Mouse (Mus musculus): ENCODE data around the gene Col26a1. TPM values are rescaled to one million over a fixed set of nuclear protein-coding genes. Genes with fewer than 3 reads are reported as not detected.
A peak's percentile ranks its signal among the peaks of the same experiment; 100 is the strongest.

Col26a1 gene
- polyA plus RNA-seq, 1 experiment: 134 TPM

GRCm38 (mm10) chr5:136918655-136919472, 35.9 kb upstream of the Col26a1 start:
- H3K36me3 ChIP-seq (ENCODE audit: control insufficient read depth, insufficient read depth, low read length): peaks cover 12% of the 10 kb centered on the region
- no peaks in the 10 kb centered on the region for H3K27me3 ChIP-seq (ENCODE audit: control insufficient read depth, insufficient read depth, low read length)
- peaks cover 10% of the 10 kb centered on the region for H3K4me1 ChIP-seq (ENCODE audit: control insufficient read depth, insufficient read depth, low read length)
- peak overlapping the region; percentile 91 for H3K4me3 ChIP-seq (ENCODE audit: control insufficient read depth, low read depth, low read length)
- TF ChIP-seq POLR2A (IDR thresholded peaks at IDR 0.05; ENCODE audit: control insufficient read depth, low read depth, low read length) (peak; percentile 81; the same call in 1 of the 2 replicates), CTCF (IDR thresholded peaks at IDR 0.05; ENCODE audit: control insufficient read depth, insufficient read depth, insufficient replicate concordance, low read depth, low read length) (no peak)
- peak overlapping the region; percentile 98 for H3K27ac ChIP-seq (ENCODE audit: control insufficient read depth, insufficient read depth, low read depth, low read length)

DNA sequence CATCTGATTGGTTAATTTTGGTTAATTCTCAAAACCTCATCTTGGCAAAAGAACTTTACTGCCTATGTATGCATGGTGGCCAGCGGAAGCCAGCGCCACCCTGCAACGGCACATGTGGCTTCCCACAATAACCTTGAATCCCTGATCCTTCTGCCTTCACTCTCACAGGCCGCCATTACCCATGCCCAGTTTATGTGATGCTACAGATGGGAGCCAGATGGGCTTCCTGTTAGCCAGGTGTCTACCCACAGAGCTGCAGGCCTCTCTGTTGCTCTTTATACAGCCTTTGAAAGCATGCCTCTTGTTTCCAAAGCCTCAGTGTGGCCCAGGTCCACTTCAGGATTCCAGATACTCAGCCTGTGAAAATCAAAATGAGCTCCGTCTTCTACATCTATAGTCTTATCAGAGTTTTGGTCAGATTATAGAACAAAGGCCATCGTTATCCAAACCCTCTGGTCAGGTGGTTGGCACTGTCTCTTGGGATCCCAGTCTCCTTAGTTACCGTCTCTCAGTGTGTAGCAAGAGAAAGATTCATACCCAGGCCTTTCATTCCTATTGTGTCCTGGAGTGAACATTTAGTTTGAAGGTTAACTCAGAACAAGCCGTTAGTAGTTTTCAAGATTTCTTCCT, 34.7 kb upstream of the Col26a1 start:
- TF ChIP-seq POLR2A (IDR thresholded peaks at IDR 0.05; ENCODE audit: control insufficient read depth, low read depth, low read length): no peak
- TF ChIP-seq CTCF (IDR thresholded peaks at IDR 0.05; ENCODE audit: control insufficient read depth, insufficient read depth, insufficient replicate concordance, low read depth, low read length): no peak
- H3K27me3 ChIP-seq (ENCODE audit: control insufficient read depth, insufficient read depth, low read length): no peaks in the 10 kb centered on the region
- H3K4me3 ChIP-seq (ENCODE audit: control insufficient read depth, low read depth, low read length): peak overlapping the region; percentile 73
- H3K27ac ChIP-seq (ENCODE audit: control insufficient read depth, insufficient read depth, low read depth, low read length): peak overlapping the region; percentile 16; the same call in 1 of the 2 replicates
- H3K4me1 ChIP-seq (ENCODE audit: control insufficient read depth, insufficient read depth, low read length): peaks cover 6% of the 10 kb centered on the region
- H3K36me3 ChIP-seq (ENCODE audit: control insufficient read depth, insufficient read depth, low read length): peaks cover 8% of the 10 kb centered on the region

DNA sequence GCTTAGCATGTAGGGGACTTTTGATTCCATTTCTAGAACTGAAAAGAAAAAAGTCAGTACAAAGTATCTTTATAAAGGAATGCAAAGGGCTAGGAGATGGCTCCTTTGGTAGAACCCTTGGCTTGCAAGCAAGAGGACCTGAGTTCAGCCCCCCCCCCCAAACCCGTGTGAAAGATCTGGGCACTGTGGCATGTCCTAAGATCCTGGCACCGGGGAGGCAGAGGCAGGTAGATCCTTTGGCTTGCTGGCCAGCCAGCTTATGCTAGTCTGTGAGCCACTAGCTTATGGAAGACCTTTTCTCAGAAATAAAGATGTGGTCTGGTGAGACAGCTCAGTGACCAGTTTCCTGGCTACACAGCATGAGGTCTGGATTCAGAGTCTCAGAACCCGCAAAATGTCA, 31.2 kb upstream of the Col26a1 start:
- Histone ChIP-seq H3K4me1 (ENCODE audit: control insufficient read depth, insufficient read depth, low read length) (no peaks in the 10 kb centered on the region; the same call in 1 of the 2 replicates), H3K4me3 (ENCODE audit: control insufficient read depth, low read depth, low read length) (no peak overlapping the region), H3K27me3 (ENCODE audit: control insufficient read depth, insufficient read depth, low read length) (no peaks in the 10 kb centered on the region), H3K36me3 (ENCODE audit: control insufficient read depth, insufficient read depth, low read length) (no peaks in the 10 kb centered on the region; the same call in none of the 2 replicates), H3K27ac (ENCODE audit: control insufficient read depth, insufficient read depth, low read depth, low read length) (no peak overlapping the region)
- no peak for TF ChIP-seq CTCF (IDR thresholded peaks at IDR 0.05; ENCODE audit: control insufficient read depth, insufficient read depth, insufficient replicate concordance, low read depth, low read length)

- H3K27me3 ChIP-seq (ENCODE audit: control insufficient read depth, insufficient read depth, low read length): no peaks in the 10 kb centered on the region
- peak within 1 kb of the TSS; percentile 95 for H3K27ac ChIP-seq (ENCODE audit: control insufficient read depth, insufficient read depth, low read depth, low read length)
- no peaks in the 10 kb centered on the region; the same call in none of the 2 replicates for H3K4me1 ChIP-seq (ENCODE audit: control insufficient read depth, insufficient read depth, low read length)
- H3K4me3 ChIP-seq (ENCODE audit: control insufficient read depth, low read depth, low read length): peak within 1 kb of the TSS; percentile 100
- TF ChIP-seq POLR2A (IDR thresholded peaks at IDR 0.05; ENCODE audit: control insufficient read depth, low read depth, low read length): peak; percentile 93
- TF ChIP-seq CTCF (IDR thresholded peaks at IDR 0.05; ENCODE audit: control insufficient read depth, insufficient read depth, insufficient replicate concordance, low read depth, low read length): no peak
- H3K36me3 ChIP-seq (ENCODE audit: control insufficient read depth, insufficient read depth, low read length): no peaks in the 10 kb centered on the region
Measured at GRCm38 (mm10) chr5:136907991-136908857, 25.2 kb upstream of the Col26a1 start, which contains the start of gene Ift22. Ift22 (plus strand) TSS chr5:136908150.

DNA sequence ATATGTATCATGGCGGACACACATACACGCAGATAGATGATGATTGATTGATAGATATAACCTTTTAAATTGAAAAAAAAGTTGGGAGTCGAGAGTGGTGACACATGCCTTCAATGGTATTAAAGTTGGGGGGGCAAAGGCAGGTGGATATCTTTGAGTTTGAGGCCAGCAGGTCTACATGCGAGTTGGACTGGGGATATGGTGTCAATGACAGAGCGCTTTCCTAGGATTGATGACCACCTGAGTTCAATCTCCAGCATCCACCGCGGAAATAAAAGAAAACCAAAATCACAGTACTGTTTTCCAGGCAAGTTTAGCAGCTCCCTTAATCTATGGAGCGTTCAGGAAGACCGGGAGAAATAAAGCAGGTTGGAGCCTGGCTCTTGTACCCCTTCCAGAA, 24.6 kb upstream of the Col26a1 start:
- TF ChIP-seq CTCF (IDR thresholded peaks at IDR 0.05; ENCODE audit: control insufficient read depth, insufficient read depth, insufficient replicate concordance, low read depth, low read length) (no peak), POLR2A (IDR thresholded peaks at IDR 0.05; ENCODE audit: control insufficient read depth, low read depth, low read length) (no peak)
- Histone ChIP-seq H3K4me1 (ENCODE audit: control insufficient read depth, insufficient read depth, low read length) (no peaks in the 10 kb centered on the region; the same call in none of the 2 replicates), H3K27ac (ENCODE audit: control insufficient read depth, insufficient read depth, low read depth, low read length) (peak overlapping the region; percentile 79), H3K36me3 (ENCODE audit: control insufficient read depth, insufficient read depth, low read length) (no peaks in the 10 kb centered on the region), H3K4me3 (ENCODE audit: control insufficient read depth, low read depth, low read length) (peak overlapping the region; percentile 100), H3K27me3 (ENCODE audit: control insufficient read depth, insufficient read depth, low read length) (no peaks in the 10 kb centered on the region)

- TF ChIP-seq POLR2A (IDR thresholded peaks at IDR 0.05; ENCODE audit: control insufficient read depth, low read depth, low read length) (no peak), CTCF (IDR thresholded peaks at IDR 0.05; ENCODE audit: control insufficient read depth, insufficient read depth, insufficient replicate concordance, low read depth, low read length) (no peak)
- Histone ChIP-seq H3K27ac (ENCODE audit: control insufficient read depth, insufficient read depth, low read depth, low read length) (no peak overlapping the region), H3K27me3 (ENCODE audit: control insufficient read depth, insufficient read depth, low read length) (no peaks in the 10 kb centered on the region), H3K36me3 (ENCODE audit: control insufficient read depth, insufficient read depth, low read length) (no peaks in the 10 kb centered on the region), H3K4me3 (ENCODE audit: control insufficient read depth, low read depth, low read length) (no peak overlapping the region), H3K4me1 (ENCODE audit: control insufficient read depth, insufficient read depth, low read length) (peaks cover 3% of the 10 kb centered on the region)
Measured at GRCm38 (mm10) chr5:136905630-136906029, 22.6 kb upstream of the Col26a1 start.
